Mouse (Mus musculus): ENCODE results near the gene Adgrd1.
"Not testable (repeated sequence)": the region's sequence is repeated elsewhere in the genome, so short reads cannot be mapped to it uniquely, and the experiment has no call there.

The Adgrd1 gene

DNA sequence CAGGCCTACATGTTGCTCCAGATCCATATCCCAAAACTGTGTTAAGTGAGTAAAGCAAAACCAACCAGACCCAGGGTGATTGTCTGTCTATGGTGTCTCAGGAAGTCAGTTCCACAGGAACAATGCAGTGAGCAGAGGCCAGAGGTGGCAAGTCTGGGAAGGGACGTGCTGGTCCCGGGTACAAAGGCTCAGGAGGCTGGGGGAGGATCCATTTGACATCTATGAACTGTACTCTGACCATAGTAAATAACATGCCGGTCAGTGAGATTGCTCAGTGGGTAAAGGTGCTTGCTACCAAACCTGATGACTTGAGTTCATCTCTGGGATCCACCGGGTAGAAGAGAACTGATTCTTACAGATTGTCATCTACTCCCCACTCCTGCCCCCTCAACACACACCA is 3.4 kb upstream of the Adgrd1 start:
- no peak for DNase-seq (ENCODE audit: low spot score in 2 of 2)

DNA sequence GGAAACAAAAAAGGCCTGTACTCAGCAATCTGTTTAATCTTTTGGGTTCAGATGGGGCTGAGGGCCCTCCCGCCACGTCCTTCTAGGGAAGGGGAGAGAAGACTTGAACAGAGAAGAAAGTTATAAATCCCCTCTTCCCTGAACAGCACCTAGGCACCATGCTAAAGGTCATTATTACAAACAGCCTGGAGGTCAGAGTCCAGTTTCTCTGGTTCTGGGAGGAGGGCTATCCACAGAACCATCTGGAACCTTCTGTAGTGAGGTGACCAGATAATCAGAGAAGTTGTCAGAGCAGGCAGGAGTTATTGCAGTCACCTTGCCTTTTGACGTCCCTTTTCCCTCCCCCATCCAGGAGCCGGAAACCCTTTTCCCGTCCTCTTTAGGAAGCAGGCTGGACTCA is 2.3 kb upstream of the Adgrd1 start:
- DNase-seq (ENCODE audit: low spot score in 2 of 2), result no peak

DNA sequence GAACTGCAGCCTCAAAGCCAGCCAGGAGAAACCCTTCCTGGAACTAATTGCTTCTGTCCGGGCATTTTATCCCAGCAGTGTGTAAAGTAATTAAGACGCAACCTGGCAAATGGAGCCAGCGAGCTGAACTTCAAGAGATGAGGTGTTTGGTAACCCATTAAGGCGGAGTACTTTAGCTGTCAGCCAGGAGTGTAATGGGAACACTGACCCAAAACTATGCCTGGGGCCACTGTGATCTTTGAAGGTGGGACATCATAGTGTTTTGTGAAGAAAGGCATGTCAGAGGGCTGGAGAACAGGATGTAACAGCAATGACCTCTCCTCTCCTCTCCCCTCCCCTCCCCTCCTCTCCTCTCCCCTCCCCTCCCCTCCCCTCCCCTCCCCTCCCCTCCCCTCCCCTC is 7.5 kb downstream of the Adgrd1 start:
- no peak for DNase-seq (ENCODE audit: low spot score in 2 of 2)

DNA sequence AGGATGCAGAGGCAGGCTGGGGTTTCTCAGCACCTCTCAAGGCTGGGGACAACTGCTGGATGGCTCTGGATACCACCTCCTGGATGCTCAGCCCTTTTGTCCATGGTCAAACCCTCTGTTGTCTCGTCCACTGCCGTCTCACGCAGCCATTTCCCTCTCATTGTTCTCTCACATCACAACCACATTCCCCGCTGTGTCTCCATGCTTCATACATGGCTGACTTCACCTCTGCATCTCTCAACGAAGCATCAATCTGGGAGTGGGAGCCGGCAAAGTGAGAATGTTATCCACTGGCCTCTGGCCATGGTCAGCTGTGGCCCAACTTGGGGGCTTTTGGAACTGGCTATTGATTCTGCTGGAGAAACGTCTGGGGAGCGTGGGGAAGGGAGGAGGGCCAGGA is 15.2 kb downstream of the Adgrd1 start:
- DNase-seq (ENCODE audit: low spot score in 2 of 2), result no peak

DNA sequence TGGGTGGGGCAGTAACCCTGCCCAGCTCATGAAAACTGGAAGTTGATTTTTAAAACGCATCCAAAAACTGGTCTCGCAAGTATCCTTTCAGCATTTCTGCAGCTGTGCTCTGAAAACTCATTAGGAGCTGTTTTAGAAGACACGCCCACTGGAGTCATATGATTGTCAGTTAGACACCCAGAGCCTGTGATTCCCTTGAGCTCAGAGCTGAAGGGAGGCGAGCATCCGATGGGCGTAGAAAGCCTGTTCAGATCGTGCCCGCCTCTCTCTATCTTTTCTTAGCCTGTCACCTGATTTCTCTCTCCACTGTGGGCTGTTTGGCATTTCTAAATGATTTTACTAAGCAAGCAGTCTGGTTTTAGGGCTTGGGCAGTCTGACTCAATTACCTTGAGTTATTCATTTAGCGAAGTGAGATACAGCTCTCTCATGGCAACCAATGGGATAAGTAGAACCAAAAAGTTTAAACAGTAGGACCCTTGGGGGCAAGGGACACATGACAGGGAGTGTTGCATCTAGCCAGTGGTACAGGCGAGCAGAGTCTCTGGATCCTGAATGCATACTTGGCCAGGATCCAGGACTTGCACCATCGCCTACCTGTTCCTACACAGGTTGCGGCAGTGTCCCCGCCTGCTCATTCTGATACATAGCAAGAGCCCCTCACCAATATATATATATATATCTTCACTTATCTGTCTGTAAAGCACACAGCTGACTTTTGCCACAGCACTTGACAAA is 17.4 kb downstream of the Adgrd1 start:
- DNase-seq (ENCODE audit: low spot score in 2 of 2), result no peak

DNA sequence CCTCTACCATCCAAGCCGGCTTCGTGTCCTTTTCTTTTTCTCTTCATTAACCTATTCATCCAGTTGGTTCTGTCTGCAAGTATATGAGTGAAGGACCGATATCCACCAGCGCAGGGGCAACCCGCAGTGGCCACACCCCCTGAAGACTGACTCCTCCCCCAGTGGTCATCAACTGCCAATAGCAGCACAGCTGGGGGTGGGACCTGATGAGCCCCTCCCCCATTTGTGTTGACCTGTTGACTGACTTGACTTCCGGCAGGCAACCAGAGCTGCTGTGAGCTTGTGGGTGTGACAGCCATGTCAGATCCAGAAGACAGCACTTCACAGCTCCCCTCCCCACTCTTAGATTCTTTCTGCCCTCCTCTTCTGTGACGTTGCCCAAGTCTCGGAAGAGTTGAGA is 19.7 kb downstream of the Adgrd1 start:
- DNase-seq (ENCODE audit: low spot score in 2 of 2), result no peak

DNA sequence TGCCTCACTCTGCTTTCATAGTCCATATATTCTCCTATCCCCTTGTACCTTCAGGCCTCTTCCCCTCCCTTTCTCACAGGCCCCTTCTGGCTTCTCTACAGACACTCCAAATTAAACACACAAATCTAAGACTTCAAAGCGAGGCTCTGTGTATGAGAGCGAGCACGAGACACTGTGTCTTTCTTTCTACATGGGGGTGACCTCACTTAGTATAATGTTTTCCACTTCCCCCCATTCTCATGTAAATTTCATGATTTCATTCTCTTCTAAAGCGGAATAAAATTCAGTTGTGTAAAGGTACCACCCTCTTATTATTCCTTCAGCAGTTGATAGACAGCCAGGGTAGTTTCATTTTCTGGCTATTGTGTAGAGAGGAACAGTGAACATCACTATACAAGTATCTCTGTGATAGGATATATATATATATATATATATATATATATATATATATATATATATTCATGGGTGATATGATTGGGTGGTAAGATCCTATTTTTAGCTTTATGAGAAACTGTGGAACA is 21.1 kb downstream of the Adgrd1 start:
- no peak for DNase-seq (ENCODE audit: low spot score in 2 of 2)

DNA sequence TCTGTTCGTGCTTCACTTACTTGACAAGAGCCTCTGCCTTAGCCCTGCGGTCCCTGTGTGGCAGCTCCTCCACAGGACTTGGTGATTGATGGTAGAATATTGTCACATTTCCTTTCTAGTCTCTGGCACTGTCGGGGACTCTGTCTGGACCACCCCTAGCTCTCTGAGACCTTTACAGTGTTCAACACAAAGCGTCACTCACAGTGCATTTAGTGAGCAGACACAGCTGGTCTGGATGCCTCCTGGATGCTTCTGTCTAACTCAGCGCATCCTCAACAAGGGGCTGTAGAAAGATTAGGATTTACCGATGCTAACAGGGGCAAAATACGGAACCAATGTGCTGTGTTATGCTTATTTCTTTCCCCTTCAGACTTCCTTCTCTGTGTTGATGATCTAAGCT is 22.0 kb downstream of the Adgrd1 start:
- no peak for DNase-seq (ENCODE audit: low spot score in 2 of 2)

DNA sequence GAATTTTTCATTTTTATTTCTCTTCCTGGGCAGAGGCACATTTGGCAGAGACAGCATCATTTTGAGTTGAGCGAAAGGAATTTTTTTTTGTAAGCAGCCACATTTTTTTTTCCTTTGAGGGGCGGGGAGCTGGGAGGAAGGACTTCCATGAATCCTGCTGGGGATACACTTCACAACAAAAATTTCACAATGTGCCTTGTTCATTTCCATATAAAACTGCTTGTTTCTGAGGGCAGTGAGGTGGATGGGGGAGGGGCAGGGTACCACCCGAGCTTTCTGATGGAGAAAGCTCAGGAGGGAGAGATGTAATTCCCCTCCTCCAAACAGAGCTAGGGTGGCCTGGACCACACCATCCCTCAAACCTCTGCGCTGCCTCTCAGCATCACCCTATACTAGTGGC is 22.6 kb downstream of the Adgrd1 start:
- no peak for DNase-seq (ENCODE audit: low spot score in 2 of 2)

DNA sequence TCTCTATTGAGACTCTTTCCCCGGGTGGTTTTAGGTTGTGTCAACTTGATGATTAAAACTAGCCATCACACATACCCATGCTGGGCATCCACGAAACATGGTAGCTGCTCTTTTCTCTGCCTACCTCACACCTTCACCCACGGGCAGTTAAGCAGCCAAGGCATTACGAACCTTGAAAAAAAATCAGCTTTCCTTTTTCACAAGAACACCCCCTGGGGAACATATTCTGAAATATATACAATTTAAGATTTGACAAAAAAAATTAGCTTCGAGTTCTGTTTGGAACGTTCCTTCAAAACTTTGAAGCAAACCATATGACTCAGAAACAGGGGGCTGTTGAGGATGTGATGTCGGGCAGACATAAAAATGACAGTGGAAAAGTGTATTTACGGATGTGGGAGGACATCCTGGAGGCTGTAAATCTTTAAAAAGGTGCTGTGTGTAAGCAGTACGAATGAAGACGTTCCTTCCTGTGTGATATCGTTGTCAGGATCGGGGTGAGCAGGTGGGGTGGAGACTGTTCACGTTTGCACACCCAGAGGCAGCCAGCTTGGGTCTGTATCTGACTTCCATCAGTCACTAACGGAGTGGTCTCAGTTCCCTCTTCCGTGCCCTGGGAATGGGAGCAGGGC is 25.2 kb downstream of the Adgrd1 start:
- no peak for DNase-seq (ENCODE audit: low spot score in 2 of 2)

DNA sequence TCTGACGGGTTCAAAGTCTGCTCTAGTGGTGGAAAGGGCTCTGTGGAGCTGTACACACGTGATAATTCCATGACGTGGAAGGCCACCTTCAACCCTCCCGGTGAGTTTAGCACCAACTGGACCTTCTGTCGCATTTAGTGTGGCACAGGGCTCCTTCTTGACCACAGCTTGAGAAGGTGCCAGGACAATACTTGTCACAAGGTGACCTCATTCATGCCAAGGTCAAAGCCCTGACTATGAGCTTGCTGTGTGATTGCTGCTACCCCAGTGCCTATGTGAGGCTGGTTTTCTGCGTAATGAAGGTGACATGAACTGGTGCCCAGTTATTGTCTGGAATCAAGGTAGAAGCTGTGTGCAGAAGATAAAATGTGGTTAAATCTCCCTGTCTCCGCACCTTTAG is 25.9 kb downstream of the Adgrd1 start:
- no peak for DNase-seq (ENCODE audit: low spot score in 2 of 2)

DNA sequence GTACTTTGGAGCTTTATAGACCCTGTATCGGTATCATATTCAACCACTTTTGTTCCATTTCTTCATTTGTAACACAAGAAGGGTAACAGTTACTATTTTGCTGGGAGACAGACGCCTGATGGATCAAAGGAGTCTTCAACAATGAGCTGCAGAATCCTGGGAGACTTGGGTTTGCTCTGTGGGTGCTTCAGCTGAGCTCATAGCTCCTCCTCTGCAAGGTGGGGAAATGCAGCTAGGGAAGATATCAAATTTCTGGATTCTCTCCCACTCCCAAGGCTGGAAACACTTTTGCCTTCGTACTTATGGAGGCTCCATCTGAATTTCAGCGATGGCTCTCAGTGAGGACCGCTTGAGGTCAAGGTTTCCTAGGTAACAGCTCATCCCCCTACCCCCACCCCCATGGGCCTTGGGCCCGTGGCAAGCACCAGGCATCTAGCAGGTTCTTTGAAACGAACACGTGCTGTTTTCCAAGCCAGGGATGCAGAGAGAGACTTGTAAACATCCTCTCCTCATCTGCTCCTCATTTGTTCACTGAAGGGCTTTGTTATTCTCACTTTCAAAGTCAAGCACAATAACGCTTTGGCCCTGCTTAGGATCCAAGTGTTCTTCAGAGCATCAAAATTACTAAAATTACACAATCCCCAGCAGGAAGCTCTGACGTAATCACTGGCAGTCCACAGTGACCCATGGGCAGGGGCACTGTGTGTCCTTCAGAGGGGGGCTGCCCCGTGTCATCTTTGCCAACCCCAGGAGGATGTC is 27.7 kb downstream of the Adgrd1 start:
- DNase-seq (ENCODE audit: low spot score in 2 of 2), result no peak

DNA sequence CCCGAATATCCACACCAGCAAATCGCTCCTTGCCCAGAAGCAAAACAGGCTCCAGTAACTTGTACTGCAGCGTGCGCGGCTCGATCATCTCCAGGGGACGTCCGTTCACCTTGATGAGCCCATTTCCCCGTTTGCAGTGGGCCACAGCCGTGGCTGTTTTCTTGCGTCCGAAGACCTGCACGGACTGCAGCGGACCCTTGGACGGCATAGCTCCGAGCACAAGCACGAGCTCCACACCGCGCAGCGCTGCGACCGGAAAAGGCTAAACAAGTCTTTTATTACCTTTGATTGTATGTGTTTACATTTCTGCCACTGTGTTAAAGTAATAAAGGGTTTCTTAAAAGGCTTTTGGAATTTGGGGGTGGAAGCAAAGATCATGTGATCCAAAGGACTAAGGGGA is 31.8 kb downstream of the Adgrd1 start:
- DNase-seq (ENCODE audit: low spot score in 2 of 2), result not testable (repeated sequence)

DNA sequence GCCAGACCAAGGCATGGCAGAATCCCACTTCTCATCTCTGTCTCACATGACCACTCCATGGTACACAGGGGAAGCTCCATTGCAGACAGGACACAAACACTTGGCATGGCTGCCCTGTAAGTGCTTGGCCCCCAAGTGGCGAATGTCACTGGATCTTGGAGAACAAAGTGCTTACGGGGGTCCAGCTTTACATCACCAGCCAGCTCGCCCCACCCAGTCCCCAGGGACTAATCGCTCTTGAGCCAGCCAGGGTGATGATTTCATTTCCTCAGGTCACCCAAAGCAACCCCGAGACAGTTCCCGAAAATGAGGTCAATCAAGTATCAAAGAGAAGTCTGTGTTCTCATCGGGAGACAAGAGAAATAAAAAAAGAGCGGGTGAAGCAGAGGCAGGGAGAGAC is 33.8 kb downstream of the Adgrd1 start:
- DNase-seq (ENCODE audit: low spot score in 2 of 2), result no peak

DNA sequence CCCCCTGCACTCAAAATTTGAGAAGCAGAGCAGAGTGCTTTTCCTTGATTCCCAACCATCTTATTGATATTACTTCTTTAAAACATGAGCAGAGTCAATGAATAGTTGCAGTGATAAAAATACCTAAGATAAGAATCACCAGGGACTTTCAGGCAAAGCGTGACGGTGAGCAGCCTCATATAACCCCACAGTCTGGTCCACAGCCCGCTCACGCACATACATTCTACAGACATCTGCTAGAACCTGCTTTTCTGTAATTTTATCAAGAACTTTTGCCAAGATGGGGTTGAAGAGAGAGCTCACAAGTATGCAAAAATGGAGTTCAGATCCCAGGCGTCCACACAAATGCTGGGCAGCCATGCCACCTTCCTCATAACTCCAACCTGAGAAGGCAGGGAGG is 40.9 kb downstream of the Adgrd1 start:
- DNase-seq (ENCODE audit: low spot score in 2 of 2), result no peak

DNA sequence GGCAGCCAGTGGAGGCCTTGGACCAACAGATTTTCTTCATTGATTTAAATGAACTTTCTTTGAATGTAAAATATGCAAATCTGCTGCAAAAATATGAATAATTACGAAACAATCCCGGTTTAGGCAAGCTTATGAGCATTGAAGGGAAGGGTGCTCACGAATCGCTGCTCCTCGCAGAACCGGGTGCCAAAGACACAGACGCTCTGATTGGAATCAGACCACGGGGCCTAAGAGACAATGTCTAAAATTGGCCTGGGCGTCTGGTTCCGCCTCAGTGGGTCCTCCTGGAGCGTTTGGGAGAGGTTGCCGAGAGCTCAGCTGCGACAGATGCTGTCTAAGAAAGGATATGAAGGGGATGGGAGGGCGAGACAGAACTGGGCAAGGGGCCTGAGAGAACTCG is 42.0 kb downstream of the Adgrd1 start:
- DNase-seq (ENCODE audit: low spot score in 2 of 2), result no peak

DNA sequence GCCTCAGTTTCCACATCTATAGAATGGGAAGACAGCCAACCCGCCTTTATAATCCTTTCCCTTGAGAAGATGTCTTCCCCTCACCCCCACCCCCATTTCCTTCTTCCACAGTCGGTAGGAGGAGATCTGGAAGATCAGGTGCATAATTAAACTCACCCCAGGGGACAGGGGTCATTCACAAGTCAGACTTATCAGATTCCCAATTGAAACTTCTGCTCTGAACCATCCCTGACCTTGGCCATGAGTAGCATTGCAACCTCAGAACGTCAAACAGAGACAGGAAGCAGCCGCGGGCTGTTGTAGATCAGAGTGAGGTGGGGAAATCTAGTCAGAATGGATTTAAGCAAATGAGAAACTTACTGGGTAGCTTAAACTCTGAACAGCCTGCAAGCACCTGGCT is 46.3 kb downstream of the Adgrd1 start:
- DNase-seq (ENCODE audit: low spot score in 2 of 2), result no peak

DNA sequence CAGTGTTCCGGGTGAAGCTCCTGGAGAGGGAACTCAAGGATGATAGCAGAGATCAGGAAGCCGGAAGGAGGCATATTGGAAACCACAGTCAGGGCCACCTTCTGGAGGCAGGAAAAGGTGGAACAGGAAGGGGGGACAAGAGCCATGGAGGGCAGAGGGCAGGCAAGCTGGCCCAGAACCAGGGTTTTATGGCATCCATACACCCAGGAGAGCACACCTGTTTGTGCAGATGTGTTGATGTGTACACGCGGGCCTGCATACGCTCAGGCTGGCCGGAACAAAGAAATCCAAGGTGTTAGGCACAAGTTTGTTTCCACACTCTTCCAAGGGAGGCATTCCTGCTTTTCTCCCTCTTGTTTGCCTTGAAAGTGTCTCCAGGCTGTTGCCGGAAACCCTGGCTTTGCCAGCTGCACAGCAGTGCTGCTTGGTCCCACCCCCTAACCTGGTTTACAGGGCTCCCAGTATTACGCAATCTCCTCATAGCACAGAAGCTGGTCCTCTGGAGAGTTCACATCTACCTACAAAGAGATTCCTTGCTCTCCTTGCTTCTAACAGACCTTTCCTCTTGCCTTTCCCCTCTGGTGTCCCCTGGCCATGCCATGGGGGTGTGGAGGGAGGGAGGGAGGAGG is 48.9 kb downstream of the Adgrd1 start:
- no peak for DNase-seq (ENCODE audit: low spot score in 2 of 2)

DNA sequence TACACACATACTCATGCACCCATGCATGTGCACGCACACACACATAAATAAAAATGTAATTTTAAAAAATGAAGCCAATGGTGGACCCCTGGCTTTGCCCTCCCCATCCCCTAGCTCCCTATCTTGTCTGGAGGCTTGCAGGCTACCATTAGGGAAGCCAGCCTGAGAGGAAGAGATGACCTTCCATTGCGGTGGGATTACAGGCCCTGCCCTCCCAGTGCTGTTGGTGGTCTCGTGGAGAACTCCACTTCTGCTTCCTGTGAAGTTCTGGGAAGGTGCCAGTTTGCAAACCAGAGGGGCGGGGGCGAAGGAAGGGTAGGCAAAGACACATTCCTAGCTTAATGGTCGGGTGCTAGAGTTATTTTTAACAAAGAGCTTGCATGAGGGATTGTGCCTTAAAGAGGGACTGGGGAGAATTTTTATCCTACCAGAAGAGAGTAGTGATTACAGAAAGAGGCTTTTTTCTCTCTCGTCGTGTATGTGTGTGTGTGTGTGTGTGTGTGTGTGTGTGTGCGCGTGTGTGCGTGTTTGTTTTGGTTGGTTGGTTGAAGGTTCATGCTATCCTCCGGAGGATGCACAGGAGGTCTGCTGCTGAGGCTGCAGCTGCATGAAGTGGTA is 50.5 kb downstream of the Adgrd1 start:
- no peak for DNase-seq (ENCODE audit: low spot score in 2 of 2)

DNA sequence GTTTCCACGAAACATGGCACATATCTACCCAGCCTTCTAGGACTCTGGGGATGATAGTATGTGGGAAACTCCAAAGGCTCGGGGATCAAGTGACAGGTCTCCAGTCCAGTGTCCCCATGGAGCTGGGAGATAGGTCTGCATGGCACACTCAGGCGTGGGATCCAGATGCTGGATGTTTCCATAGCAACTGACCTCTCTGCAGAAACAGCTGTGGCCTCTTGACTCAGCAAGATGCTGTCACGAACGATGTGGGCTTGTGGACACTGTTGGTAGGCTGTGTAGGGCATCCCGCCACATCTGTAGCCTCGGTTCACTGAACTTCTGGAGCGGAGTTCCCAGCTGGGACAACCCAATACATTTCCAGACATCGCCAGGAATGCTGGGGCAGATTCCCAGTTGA is 51.9 kb downstream of the Adgrd1 start:
- DNase-seq (ENCODE audit: low spot score in 2 of 2), result no peak

DNA sequence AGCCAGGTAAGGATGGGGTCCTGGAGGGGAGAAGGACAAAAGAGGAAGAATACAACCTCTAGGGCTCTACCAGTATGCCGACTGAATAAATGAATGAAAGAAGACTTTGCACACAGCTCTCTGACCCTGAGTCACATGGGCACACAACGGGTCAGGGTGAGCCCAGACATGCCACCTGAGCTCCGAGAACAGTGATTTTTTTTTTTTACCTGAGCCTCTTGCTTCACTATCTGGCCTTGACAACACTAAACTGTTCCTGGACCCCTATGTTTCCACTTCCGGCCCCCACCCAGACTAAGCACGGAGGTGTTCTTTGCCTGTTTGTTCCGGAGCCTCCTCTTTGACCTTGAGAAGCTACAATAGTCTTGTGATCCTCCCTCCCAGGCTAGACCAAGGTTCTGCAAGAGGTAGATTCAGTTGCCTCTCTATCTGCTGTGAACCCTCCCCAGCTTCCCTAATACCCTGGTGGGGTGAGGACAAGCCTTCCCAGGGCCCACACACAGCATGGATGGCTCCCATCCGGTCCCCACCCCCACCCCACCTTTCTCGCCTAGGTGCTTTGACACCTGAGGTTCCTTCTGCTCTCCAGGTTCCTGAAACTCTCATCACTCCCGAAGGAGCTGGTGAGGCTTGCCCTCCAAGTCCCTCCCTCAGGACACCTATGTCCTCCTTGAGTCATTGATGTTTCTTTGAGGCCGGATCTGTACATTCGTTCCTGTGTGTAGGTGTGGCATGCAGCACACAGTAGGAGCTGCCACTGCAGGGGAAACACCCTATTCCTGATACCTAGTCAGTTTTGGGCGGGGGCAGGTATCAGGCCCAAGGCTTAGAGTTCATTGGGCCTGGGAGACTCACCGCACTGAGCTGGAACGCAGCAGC is 58.7 kb downstream of the Adgrd1 start:
- no peak for DNase-seq (ENCODE audit: low spot score in 2 of 2)
